Mouse (Mus musculus) T-cell, adult 2 months (primary cell): ENCODE measurements at regions not wholly inside any gene's neighbourhood (a gene's known extent, or its start where the extent isn't known, plus 50 kb on each side); places are given as distances from the start of the nearest gene placed in this dataset.

Experiments
- DNase-seq: peaks from one replicate; pipeline ENCODE4 v3.0.0; 2022; ENCODE audit warnings: low spot score

DNA sequence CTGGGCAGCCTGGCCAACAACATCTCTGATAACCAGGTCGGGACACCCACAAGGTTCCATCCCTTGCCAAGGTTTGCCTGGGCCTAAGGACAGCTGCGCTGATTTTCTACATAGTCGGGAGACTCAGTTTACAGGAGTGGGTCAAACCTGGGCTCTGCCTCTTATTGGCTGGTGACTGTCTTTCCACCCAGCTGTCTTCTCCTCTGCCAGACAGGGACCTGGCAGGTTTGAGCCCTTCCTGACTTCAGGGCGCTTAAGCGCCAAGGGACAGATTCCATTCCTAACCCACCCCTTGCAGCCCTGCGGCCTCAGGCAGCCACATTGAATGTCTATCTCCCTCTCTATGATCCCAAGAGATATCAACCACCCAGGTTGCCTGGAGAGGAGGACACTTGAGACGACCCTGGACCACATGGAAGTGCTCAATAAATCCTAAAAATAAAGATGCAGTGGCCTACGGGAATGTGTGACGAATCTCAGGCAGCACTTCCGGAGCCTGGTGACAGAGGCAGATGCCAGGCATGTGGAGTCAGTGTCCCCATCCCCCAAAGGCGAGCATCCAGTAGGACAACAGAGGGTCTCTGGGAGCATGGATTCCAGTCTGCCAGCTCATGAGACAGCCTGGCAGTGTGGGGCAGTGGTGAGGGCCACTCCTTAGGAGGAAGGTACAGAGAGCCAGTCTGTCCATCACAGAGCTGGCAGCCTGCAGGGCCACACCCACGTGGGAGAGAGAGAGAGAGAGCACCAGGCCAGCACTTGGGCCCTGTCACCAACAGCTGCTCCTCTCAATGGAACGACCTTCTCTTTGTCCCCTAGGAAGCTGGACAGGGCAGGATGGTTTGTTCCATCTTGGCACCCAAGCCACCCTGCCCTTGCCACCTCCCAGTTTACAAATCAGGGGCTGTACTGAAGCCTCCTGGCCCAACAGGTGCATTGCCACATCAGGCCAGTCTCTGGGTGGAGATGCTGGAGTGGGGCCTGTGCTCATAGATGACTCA, 63.8 kb upstream of the Slc6a6 start:
- DNase-seq: no peak

DNA sequence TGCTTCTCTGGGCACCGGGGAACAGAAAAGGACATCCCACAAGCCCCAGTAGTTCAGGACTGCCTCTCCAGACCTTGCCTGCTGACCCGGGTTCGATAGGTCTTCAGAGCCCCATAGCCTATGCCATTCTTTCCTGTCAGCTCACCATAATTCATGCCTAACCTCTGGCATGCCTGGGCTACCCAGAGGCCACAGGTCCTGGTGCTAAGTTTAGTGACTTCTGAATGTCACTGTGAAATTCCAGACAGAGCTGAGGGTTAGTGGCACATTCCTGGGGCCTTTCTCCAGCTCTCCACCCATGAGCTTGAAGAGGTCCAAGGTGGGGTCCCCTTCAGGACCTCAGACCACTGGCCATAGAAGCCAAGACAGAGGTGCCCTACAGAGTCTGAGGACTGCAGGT, 62.4 kb upstream of the Slc6a6 start:
- no peak for DNase-seq

DNA sequence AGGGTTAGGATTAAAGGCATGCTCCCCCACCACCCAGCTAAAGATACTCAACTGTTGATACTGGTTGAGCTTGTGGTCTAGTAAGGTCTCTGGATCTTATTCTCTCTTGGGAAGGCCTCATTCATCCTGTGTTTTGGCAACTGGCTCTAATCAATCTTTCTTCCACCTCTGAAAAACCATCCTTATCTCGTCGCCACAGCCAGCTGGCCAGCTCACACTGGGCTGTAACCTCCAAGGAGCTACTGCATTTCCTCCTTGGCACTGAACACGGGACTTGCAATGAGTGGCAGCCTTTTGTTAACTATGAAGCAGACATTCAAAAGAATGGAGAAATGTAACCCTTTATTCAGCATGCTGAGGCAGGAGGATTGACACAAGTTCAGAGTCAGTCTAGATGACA, 61.4 kb upstream of the Slc6a6 start:
- DNase-seq: no peak

DNA sequence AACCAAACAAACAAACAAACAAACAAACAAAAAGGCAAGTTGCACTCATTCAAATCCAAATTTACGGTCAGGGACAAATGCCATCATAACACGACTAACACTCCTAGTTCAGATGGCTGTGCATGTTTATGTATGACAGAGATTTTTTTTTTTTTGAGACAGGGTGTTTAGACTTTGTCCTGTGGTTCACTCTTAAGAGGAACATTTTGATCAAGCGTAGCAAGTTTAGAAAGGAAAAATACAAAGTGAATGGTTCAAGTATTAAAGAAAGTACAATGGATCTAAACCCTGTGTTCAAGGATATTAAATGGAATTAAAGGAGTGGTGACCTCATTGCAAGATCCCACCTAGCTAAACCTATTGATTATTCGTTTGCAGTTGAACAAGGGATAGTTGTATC, 60.2 kb upstream of the Slc6a6 start:
- DNase-seq: no peak

DNA sequence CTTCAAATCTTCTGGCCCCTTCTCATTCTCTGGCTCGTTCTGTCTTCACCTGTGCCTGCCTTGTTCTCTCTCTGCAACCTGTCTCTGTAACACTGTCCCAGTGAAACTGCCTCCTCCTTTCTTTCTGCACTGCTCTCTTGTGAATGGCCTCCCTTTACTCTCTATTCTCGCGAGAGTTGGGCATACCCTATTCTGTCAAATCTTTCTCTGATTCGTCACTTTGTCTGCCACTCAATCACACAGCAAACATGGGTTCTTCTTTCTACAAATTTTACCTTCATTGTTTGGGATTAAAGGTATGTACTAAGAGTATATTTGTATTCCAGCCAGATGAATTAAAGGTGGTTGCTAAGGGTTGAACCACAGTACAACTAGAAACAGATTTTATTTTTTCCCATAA, 54.6 kb upstream of the Slc6a6 start:
- DNase-seq: no peak

DNA sequence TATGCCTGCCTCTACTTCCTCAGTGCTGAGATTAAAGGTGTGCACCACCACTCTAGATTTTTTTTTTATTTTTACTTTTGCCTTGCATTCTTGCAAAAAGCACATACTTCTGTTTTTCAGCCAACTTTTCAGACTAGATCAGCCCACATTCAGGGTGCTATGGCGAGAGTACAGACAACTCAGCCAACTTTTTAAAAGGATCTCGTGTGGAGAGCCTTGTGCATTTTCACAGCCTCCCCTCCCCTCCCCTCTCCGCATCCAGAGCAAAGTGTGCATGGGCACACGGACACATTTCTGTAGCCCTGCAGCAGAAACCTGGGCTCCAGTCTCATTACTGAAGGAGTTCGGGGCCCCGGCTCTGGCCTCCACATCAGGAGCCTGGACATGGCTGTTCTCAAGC, 52.6 kb upstream of the Slc6a6 start:
- no peak for DNase-seq
